Mouse (Mus musculus) heart, embryonic 11.5 days (tissue): ENCODE measurements around the gene Pde4b. TPM values are rescaled to one million over a fixed set of nuclear protein-coding genes. Genes with fewer than 3 reads are reported as not detected.

Experiments used
- ATAC-seq: fragments of 200-750 bp; cut with Nextera tagmentation; replicated peaks from 2 replicates; pipeline ENCODE4 v1.8.0; 2017; ENCODE audit warnings: moderate library complexity; ENCODE audit not compliant: insufficient number of reproducible peaks, low FRiP score, low TSS enrichment
- H3K27ac ChIP-seq: fragments of 300-500 bp; sonication (generic); 2 replicates; pipeline ENCODE4 v1.5.1; 2014; ENCODE audit warnings: mild to moderate bottlenecking, low read depth, low read length
- H3K27me3 ChIP-seq: fragments of 300-500 bp; sonication (generic); 2 replicates; pipeline ENCODE4 v1.6.1; 2014; ENCODE audit warnings: mild to moderate bottlenecking, low read length, mixed read lengths; ENCODE audit not compliant: control insufficient read depth, insufficient read depth
- H3K36me3 ChIP-seq: fragments of 300-500 bp; sonication (generic); 2 replicates; pipeline ENCODE4 v1.6.1; 2014; ENCODE audit warnings: mild to moderate bottlenecking, low read length, moderate library complexity, mixed read lengths; ENCODE audit not compliant: control insufficient read depth, insufficient read depth
- H3K4me1 ChIP-seq: fragments of 300-500 bp; sonication (generic); 2 replicates; pipeline ENCODE4 v1.6.1; 2014; ENCODE audit warnings: low read length; ENCODE audit not compliant: control insufficient read depth, insufficient read depth
- H3K4me2 ChIP-seq: fragments of 300-500 bp; sonication (generic); 2 replicates; pipeline ENCODE4 v1.6.1; 2014; ENCODE audit warnings: mild to moderate bottlenecking, moderate library complexity
- H3K4me3 ChIP-seq: fragments of 300-500 bp; sonication (generic); 2 replicates; pipeline ENCODE4 v1.5.1; 2014; ENCODE audit warnings: low read depth, low read length
- H3K9ac ChIP-seq: fragments of 300-500 bp; sonication (generic); 2 replicates; pipeline ENCODE4 v1.6.1; 2014; ENCODE audit warnings: mild to moderate bottlenecking, low read depth, low read length, moderate library complexity
- H3K9me3 ChIP-seq: fragments of 300-500 bp; sonication (generic); replicated peaks from 2 replicates; pipeline ENCODE4 v1.6.1; 2016; ENCODE audit warnings: low read length; ENCODE audit not compliant: control insufficient read depth
- WGBS: fragments of 180-500 bp; shearing (Covaris S2); extraction: QIAGEN DNeasy Blood & Tissue Kit; methylation state at CpG from one replicate; pipeline ENCODE4 v1.1.7; 2014; ENCODE audit not compliant: insufficient replicate concordance; 5-methylcytosine and 5-hydroxymethylcytosine counted together
- polyA plus RNA-seq: library from polyadenylated mRNA; unstranded; fragments of >200 nt; fragmentation: Nextera tagmentation; extraction: Ambion mirVana; gene quantifications from 2 replicates; pipeline ENCODE4 v1.2.1, GENCODE M21; 2014

Pde4b gene
- polyA plus RNA-seq, 1 experiment from 2014 or later: 23.9 TPM

DNA sequence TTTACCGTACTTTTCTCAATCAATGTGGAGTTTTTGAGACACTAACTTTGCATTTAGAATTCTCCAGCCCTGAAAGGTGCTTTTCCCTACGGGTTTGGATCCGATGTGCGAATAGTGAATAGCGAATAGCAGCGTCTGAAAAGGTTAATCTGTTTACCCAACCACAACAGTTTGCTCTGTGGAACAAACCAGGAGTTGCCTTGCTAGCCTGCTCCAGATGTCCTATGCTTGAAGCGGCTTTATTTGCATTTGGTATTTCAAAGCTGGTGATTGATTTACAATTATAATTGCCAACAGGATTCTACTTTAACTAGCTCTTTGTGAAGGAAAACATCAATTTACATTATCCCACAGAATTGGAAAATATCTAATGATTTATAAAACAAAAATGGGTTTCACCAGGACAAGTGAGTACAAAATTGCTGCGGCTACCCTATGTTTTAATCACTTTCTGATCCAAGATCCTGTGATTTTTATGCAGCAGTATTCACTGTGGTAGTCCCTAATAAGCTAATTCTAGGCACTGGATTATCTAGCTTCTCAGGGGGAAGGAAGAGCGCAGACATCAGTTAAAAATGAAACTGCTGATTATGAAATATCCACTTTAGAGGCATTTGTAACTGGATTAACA is 280.9 kb downstream of the Pde4b start:
- no peak overlapping the region for H3K4me2 ChIP-seq
- no peak overlapping the region for H3K9ac ChIP-seq
- no peak overlapping the region for H3K27ac ChIP-seq
- 53% methylated on average over 9 of the region's 9 CpGs for WGBS
- no peak for ATAC-seq
- H3K27me3 ChIP-seq: no peaks in the 10 kb centered on the region
- no peak overlapping the region for H3K4me3 ChIP-seq
- no peaks in the 10 kb centered on the region for H3K4me1 ChIP-seq
- no peaks in the 10 kb centered on the region for H3K36me3 ChIP-seq
- no peaks in the 10 kb centered on the region for H3K9me3 ChIP-seq

DNA sequence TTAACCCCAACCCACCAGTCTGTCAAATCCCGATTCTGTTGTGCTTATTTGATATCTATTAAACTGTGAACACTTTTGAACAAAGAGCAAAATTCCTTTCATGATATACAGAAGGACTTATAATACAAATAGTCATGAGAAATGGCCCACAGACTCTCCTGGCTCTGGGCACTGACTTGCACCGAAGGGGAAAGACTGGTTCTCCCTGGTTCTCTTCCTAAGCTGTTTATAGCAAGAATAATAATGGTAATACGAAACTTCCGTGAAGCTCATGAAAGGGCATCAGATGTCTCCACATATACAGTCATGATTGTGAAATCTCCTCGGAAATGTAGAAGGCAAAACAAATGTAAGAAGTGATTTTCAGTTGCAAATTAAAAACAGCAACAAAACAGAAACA is 287.3 kb downstream of the Pde4b start:
- Histone ChIP-seq H3K9me3 (no peaks in the 10 kb centered on the region), H3K9ac (no peak overlapping the region), H3K4me1 (no peaks in the 10 kb centered on the region), H3K27me3 (no peaks in the 10 kb centered on the region), H3K27ac (no peak overlapping the region), H3K36me3 (no peaks in the 10 kb centered on the region), H3K4me2 (no peak overlapping the region), H3K4me3 (no peak overlapping the region)
- ATAC-seq: no peak
- WGBS: 76% methylated on average over 5 of the region's 5 CpGs

DNA sequence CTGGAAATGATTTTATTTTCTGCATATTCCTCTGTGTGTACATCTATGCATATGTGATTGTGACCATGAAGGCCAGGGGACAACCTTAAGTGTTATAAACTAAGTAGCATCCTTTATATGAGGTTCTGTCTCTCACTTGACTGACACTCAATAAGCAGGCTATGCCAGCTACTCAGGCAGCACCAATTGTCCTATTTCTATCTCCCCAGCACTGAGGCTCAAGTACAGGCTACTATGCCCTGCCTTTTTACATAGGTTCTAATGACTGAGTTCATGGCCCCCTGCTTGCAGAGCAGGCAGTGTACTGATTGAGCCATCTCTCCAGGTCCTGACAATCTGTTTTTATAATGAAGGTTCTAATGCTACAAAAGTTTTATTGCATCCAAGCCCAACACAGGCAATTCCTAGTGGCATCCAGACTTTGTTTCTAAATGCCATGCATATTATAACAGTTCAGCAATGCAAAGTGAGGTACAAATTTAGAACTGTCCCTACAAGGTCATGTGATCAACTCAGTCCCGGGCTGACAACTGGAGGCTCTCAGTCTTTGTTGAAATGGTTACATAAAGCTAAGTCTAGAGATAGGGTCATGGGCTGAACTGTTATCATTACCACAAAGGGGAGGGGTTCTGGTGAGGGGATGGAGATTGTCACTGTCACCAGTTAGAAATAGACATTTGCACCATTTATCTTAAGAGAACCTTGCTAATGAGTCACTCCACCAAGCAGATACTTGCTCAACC is 295.6 kb downstream of the Pde4b start:
- Histone ChIP-seq H3K9me3 (no peaks in the 10 kb centered on the region), H3K4me2 (peak overlapping the region; percentile 51), H3K9ac (peak overlapping the region; percentile 47; the same call in 1 of the 2 replicates), H3K4me3 (no peak overlapping the region), H3K27ac (peak overlapping the region; percentile 93), H3K4me1 (peaks cover 9% of the 10 kb centered on the region; the same call in 1 of the 2 replicates), H3K27me3 (no peaks in the 10 kb centered on the region), H3K36me3 (no peaks in the 10 kb centered on the region)
- WGBS: 18% methylated on average over 1 of the region's 1 CpGs
- peak; percentile 89 for ATAC-seq

DNA sequence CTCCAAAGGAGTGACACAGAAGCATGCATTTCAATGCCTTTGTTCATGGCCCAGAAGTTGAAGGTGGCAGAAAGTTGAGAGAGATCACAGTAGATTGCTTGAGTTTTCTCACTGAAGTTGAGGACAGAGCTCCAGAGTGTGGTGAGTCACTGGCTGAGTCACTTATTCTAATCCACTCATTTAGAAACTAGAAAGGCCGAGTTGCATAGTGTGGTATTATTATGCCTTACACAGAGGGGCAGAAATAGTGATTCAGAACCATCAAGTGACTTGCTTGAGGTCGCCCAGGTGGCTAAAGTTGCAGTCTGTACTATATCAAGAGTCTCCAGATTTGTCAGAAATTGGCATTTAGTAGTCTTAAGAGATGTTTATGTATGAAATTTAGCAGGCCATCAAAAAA is 306.3 kb downstream of the Pde4b start:
- Histone ChIP-seq H3K36me3 (no peaks in the 10 kb centered on the region), H3K4me3 (no peak overlapping the region)
- no peak for ATAC-seq

DNA sequence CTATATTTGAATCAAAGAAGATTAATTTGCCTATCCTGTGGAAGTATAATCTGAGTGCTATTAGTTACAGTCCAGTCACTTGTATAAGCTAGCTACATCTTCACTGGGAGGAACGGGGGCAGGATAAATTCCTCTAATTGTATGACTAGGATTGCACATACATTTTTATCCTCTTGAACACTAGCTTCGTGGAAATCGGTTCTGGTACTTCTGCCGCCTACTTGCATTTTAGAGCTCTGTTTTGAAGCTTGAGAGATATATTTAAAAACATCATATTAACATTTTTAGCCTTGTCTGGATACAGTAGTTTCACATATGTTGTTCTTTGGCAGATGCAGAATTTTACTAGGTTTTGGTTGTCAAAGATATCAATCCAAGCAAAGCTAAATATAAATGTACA is 310.0 kb downstream of the Pde4b start:
- Histone ChIP-seq H3K27me3 (no peaks in the 10 kb centered on the region), H3K27ac (no peak overlapping the region), H3K9ac (no peak overlapping the region), H3K4me3 (no peak overlapping the region), H3K4me2 (no peak overlapping the region), H3K4me1 (no peaks in the 10 kb centered on the region; the same call in 1 of the 2 replicates), H3K9me3 (no peaks in the 10 kb centered on the region), H3K36me3 (no peaks in the 10 kb centered on the region)
- 85% methylated on average over 4 of the region's 4 CpGs for WGBS
- ATAC-seq: no peak

More for the DNA sequence above, 306.3 kb downstream of the Pde4b start:
- H3K9ac ChIP-seq: no peak overlapping the region
- WGBS: 64% methylated on average over 2 of the region's 2 CpGs
- H3K27ac ChIP-seq: no peak overlapping the region
- H3K27me3 ChIP-seq: no peaks in the 10 kb centered on the region
- peaks cover 7% of the 10 kb centered on the region; the same call in 1 of the 2 replicates for H3K4me1 ChIP-seq
- H3K9me3 ChIP-seq: no peaks in the 10 kb centered on the region
- no peak overlapping the region for H3K4me2 ChIP-seq

DNA sequence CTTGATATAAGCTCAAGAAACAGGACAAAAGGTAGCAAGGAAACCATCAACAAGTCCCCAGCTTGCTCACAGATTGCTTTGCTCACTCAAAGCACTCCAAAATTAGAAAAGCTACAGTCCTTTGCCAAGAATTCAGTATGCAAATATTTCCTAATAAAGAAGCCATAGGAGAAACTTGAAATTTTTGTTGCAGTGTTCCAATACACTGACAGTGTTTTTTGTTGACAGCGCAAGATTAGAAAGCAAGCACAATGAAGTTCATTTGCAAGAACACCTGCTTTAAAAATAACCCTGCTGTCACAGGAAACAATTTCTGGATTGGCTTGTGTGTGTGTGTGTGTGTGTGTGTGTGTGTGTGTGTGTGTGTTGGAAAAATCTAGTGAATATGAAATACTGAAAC is 311.2 kb downstream of the Pde4b start:
- ATAC-seq: no peak
- 89% methylated on average over 1 of the region's 1 CpGs for WGBS
- H3K4me3 ChIP-seq: no peak overlapping the region
- H3K27me3 ChIP-seq: no peaks in the 10 kb centered on the region
- no peak overlapping the region for H3K9ac ChIP-seq
- H3K36me3 ChIP-seq: no peaks in the 10 kb centered on the region
- no peaks in the 10 kb centered on the region; the same call in 1 of the 2 replicates for H3K4me1 ChIP-seq
- H3K27ac ChIP-seq: peak overlapping the region; percentile 43; the same call in 1 of the 2 replicates
- no peaks in the 10 kb centered on the region for H3K9me3 ChIP-seq
- no peak overlapping the region for H3K4me2 ChIP-seq

DNA sequence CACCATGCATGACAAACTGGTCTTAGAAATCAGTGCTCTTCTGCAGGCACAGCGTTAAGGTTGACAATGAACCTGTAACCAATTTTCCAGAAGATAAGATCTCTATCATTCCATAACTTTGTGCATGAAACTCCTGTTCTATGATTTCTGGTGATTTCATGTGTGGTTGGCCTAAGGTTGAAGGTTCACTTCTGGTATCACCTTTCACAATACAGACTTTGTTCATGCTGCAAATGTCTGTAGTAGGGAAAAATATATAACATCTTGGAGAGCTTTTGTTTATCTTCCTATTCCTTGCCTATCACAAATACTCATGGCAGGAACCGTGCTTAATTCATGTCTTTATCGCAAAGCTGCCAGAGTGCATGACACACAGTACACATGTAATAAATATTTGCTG is 319.5 kb downstream of the Pde4b start:
- Histone ChIP-seq H3K27ac (no peak overlapping the region), H3K9me3 (no peaks in the 10 kb centered on the region), H3K4me3 (no peak overlapping the region), H3K36me3 (no peaks in the 10 kb centered on the region), H3K4me2 (no peak overlapping the region), H3K9ac (no peak overlapping the region), H3K27me3 (no peaks in the 10 kb centered on the region), H3K4me1 (peaks cover 17% of the 10 kb centered on the region)
- 64% methylated on average over 3 of the region's 3 CpGs for WGBS
- no peak for ATAC-seq

DNA sequence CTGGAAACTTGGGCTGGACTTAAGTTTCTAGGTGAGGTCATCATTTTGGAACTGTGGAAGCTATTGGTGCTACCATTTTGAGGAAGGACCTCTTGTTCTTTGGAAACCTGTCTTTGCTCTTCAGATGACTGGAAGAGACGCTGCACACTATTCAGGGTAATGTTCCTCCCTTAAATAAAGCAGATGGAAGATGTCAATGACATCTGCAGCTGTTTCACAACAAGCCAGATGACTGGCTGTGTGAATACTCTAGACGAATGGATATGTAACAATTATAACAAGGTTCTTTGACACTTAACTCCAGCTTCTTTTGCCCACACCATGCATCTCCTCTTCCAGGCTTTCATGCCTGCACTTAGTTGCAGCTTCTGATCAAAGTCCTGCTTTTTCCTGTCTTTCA is 320.8 kb downstream of the Pde4b start:
- 50% methylated on average over 2 of the region's 2 CpGs for WGBS
- Histone ChIP-seq H3K27ac (no peak overlapping the region), H3K27me3 (no peaks in the 10 kb centered on the region), H3K4me3 (no peak overlapping the region), H3K9ac (no peak overlapping the region), H3K4me1 (peaks cover 17% of the 10 kb centered on the region), H3K9me3 (no peaks in the 10 kb centered on the region), H3K4me2 (no peak overlapping the region), H3K36me3 (no peaks in the 10 kb centered on the region)
- ATAC-seq: no peak
